ENCODE assay signal across 13 mouse cellular contexts in genomic region chr5:137647827-137648601, GRCm38 (mm10). TPM values are rescaled to one million over a fixed set of nuclear protein-coding genes. Genes with fewer than 3 reads are reported as not detected.
DNase-seq lines count a peak whose midpoint lies in the region; ATAC-seq and TF ChIP-seq lines count a peak whose summit lies in the region.
"Had no signal": no experiment of that assay in that cellular context is flagged by ENCODE, and none has a peak within 500 bp of the region (broad histone marks: within the 10 kb centered on the region; RNA-seq: fewer than 3 reads in every experiment).

No protein-coding gene starts in this region.

- H3K9me3 ChIP-seq in hindbrain, embryonic 13.5 days, result no peaks in the 10 kb centered on the region
- no peaks in the 10 kb centered on the region for H3K9me3 ChIP-seq in hindbrain, embryonic 11.5 days (ENCODE audit: control insufficient read depth, low read length)
- H3K9me3 ChIP-seq in liver, embryonic 16.5 days (replicated peaks; ENCODE audit: control insufficient read depth, low read length), result no peaks in the 10 kb centered on the region
- H3K9me3 ChIP-seq in heart, embryonic 12.5 days (replicated peaks), result no peaks in the 10 kb centered on the region

- H3K4me1 ChIP-seq in hindbrain, embryonic 13.5 days (replicated peaks), result peaks cover 30% of the 10 kb centered on the region
- H3K4me1 ChIP-seq in hindbrain, embryonic 11.5 days (replicated peaks; ENCODE audit: control insufficient read depth, insufficient read depth, low read length), result no peaks in the 10 kb centered on the region; the same call in 1 of the 2 replicates
- H3K4me1 ChIP-seq in liver, embryonic 16.5 days (ENCODE audit: control insufficient read depth, low read depth, low read length), result peaks cover 35% of the 10 kb centered on the region
- peaks cover 10% of the 10 kb centered on the region for H3K4me1 ChIP-seq in thymus, adult 2 months (replicated peaks; ENCODE audit: control insufficient read depth, insufficient read depth, low read length)
- H3K4me1 ChIP-seq in heart, embryonic 12.5 days (replicated peaks), result peaks cover 50% of the 10 kb centered on the region

- H3K27ac ChIP-seq in hindbrain, embryonic 13.5 days, result no peak overlapping the region
- H3K27ac ChIP-seq in hindbrain, embryonic 11.5 days (ENCODE audit: low read depth, low read length), result no peak overlapping the region
- no peak overlapping the region for H3K27ac ChIP-seq in liver, embryonic 16.5 days (ENCODE audit: low read length)
- no peak overlapping the region for H3K27ac ChIP-seq in thymus, adult 2 months (ENCODE audit: control insufficient read depth, insufficient read depth, low read length)
- no peak overlapping the region for H3K27ac ChIP-seq in heart, embryonic 12.5 days (ENCODE audit: poor library complexity, severe bottlenecking)
- H3K27ac ChIP-seq: left cerebral cortex, adult 2 months; stomach, postnatal 0 days had no signal

- no peak overlapping the region for H3K4me3 ChIP-seq in hindbrain, embryonic 13.5 days
- no peak overlapping the region for H3K4me3 ChIP-seq in hindbrain, embryonic 11.5 days (ENCODE audit: low read depth, low read length)
- no peak overlapping the region for H3K4me3 ChIP-seq in liver, embryonic 16.5 days (ENCODE audit: low read depth, low read length)
- no peak overlapping the region for H3K4me3 ChIP-seq in thymus, adult 2 months (ENCODE audit: control insufficient read depth, insufficient read depth, low read length)
- H3K4me3 ChIP-seq in heart, embryonic 12.5 days, result no peak overlapping the region
- H3K4me3 ChIP-seq: left cerebral cortex, adult 2 months had no signal

- H3K36me3 ChIP-seq in hindbrain, embryonic 13.5 days, result peaks cover 18% of the 10 kb centered on the region
- H3K36me3 ChIP-seq in hindbrain, embryonic 11.5 days (ENCODE audit: control insufficient read depth, insufficient read depth, low read length), result no peaks in the 10 kb centered on the region
- peaks cover 17% of the 10 kb centered on the region for H3K36me3 ChIP-seq in liver, embryonic 16.5 days (ENCODE audit: control insufficient read depth, insufficient read depth)
- peaks cover 19% of the 10 kb centered on the region for H3K36me3 ChIP-seq in thymus, adult 2 months (ENCODE audit: control insufficient read depth, insufficient read depth, low read length)
- peaks cover 9% of the 10 kb centered on the region for H3K36me3 ChIP-seq in heart, embryonic 12.5 days

- no peak for TF ChIP-seq CTCF in brain, embryonic 14.5 days (IDR thresholded peaks at IDR 0.05; ENCODE audit: borderline replicate concordance, extremely low read depth, insufficient read depth, insufficient read length)
- no peak for TF ChIP-seq CTCF in thymus, adult 2 months (IDR thresholded peaks at IDR 0.05; ENCODE audit: borderline replicate concordance, control insufficient read depth, extremely low read depth, insufficient read depth, low read length, poor library complexity)

- ATAC-seq in hindbrain, embryonic 13.5 days (ENCODE audit: low FRiP score), result peak; percentile 37; the same call in 1 of the 2 replicates
- no peak for ATAC-seq in hindbrain, embryonic 11.5 days (ENCODE audit: low FRiP score)
- ATAC-seq in liver, embryonic 16.5 days (ENCODE audit: low read depth), result peak; percentile 42; the same call in 1 of the 2 replicates
- no peak; the same call in 1 of the 2 replicates for ATAC-seq in heart, embryonic 12.5 days (ENCODE audit: insufficient number of reproducible peaks, low FRiP score)

- H3K9ac ChIP-seq in hindbrain, embryonic 13.5 days, result no peak overlapping the region; the same call in 1 of the 2 replicates
- H3K9ac ChIP-seq in hindbrain, embryonic 11.5 days (ENCODE audit: low read depth, low read length), result no peak overlapping the region
- no peak overlapping the region for H3K9ac ChIP-seq in liver, embryonic 16.5 days (ENCODE audit: low read depth, low read length)
- no peak overlapping the region for H3K9ac ChIP-seq in heart, embryonic 12.5 days

- TF ChIP-seq POLR2A in brain, embryonic 14.5 days (IDR thresholded peaks at IDR 0.05; ENCODE audit: borderline replicate concordance, extremely low read depth, insufficient read depth, insufficient read length, poor library complexity, severe bottlenecking), result no peak
- no peak for TF ChIP-seq POLR2A in thymus, adult 2 months (IDR thresholded peaks at IDR 0.05; ENCODE audit: control insufficient read depth, extremely low read depth, insufficient read depth, low read length, poor library complexity)

- H3K4me2 ChIP-seq in hindbrain, embryonic 13.5 days, result no peak overlapping the region
- no peak overlapping the region for H3K4me2 ChIP-seq in hindbrain, embryonic 11.5 days (replicated peaks; ENCODE audit: low read depth, low read length)
- no peak overlapping the region for H3K4me2 ChIP-seq in liver, embryonic 16.5 days (ENCODE audit: low read depth, low read length)
- H3K4me2 ChIP-seq in heart, embryonic 12.5 days, result no peak overlapping the region
- H3K4me2 ChIP-seq: heart, embryonic 11.5 days had no signal

- H3K27me3 ChIP-seq in hindbrain, embryonic 13.5 days, result peaks cover 41% of the 10 kb centered on the region
- peaks cover 28% of the 10 kb centered on the region for H3K27me3 ChIP-seq in hindbrain, embryonic 11.5 days (ENCODE audit: control insufficient read depth, insufficient read depth, low read length)
- peaks cover 19% of the 10 kb centered on the region for H3K27me3 ChIP-seq in liver, embryonic 16.5 days (ENCODE audit: control insufficient read depth, insufficient read depth, low read depth, low read length)
- H3K27me3 ChIP-seq in thymus, adult 2 months (ENCODE audit: control insufficient read depth, insufficient read depth, low read length), result no peaks in the 10 kb centered on the region; the same call in 1 of the 2 replicates
- H3K27me3 ChIP-seq in heart, embryonic 12.5 days (replicated peaks), result peaks cover 31% of the 10 kb centered on the region

- DNase-seq in hindbrain, embryonic 11.5 days (ENCODE audit: low spot score), result no peak
- peak; percentile 72 for DNase-seq in CD4-positive helper T cell, adult 2 months (ENCODE audit: low read depth, low spot score)
- peak; percentile 58 for DNase-seq in brain, embryonic 14.5 days (ENCODE audit: low read depth)
- DNase-seq in thymus, adult 2 months, result no peak
- DNase-seq in heart, adult 9 months (ENCODE audit: low spot score in 2 of 2), result no peak
- DNase-seq: cerebellum, adult 9-11 months had no signal

- WGBS in hindbrain, embryonic 13.5 days, result 75% methylated on average over 9 of the region's 9 CpGs
- 76% methylated on average over 9 of the region's 9 CpGs for whole genome bisulfite sequencing in hindbrain, embryonic 11.5 days
- WGBS in liver, embryonic 16.5 days (ENCODE audit: insufficient replicate concordance), result 48% methylated on average over 9 of the region's 9 CpGs
- 74% methylated on average over 9 of the region's 9 CpGs for WGBS in thymus, adult 2 months
- 47% methylated on average over 9 of the region's 9 CpGs for WGBS in heart, embryonic 12.5 days

RNA-seq across cellular contexts. Expression of gene Irs3, which starts 2.5 kb away (rescaled TPM):
- 0.09 and 0.16 TPM in 2 replicates for polyA plus RNA-seq in hindbrain, embryonic 13.5 days (2015; fragmentation: Nextera tagmentation; extraction: Ambion mirVana)
- 0.22 and 0.38 TPM in 2 replicates for polyA plus RNA-seq in hindbrain, embryonic 11.5 days (2014; fragmentation: Nextera tagmentation; extraction: Ambion mirVana)
- polyA plus RNA-seq in brain, embryonic 14.5 days (2012; rRNA removed), result 0.06 TPM in 1 of 2 replicates, not detected in the other
- 0.15 TPM in 1 of 2 replicates, not detected in the other for polyA plus RNA-seq in liver, embryonic 16.5 days (2015; fragmentation: Nextera tagmentation; extraction: Ambion mirVana)
- 2.2 and 2.5 TPM in 2 replicates for polyA plus RNA-seq in thymus, adult 2 months (2012; rRNA removed)
- 0.20 and 0.21 TPM in 2 replicates for polyA plus RNA-seq in heart, embryonic 12.5 days (2016; fragmentation: Nextera tagmentation; extraction: Ambion mirVana)

RNA-seq across cellular contexts. Expression of gene Sap25, which starts 6.9 kb away (rescaled TPM):
- polyA plus RNA-seq in hindbrain, embryonic 13.5 days (2015; fragmentation: Nextera tagmentation; extraction: Ambion mirVana), result 4.8 and 5.2 TPM in 2 replicates
- 7.1 TPM in 2 replicates for polyA plus RNA-seq in hindbrain, embryonic 11.5 days (2014; fragmentation: Nextera tagmentation; extraction: Ambion mirVana)
- 31.0 and 37.8 TPM in 2 replicates for polyA plus RNA-seq in brain, embryonic 14.5 days (2012; rRNA removed)
- 4.5 and 6.7 TPM in 2 replicates for polyA plus RNA-seq in liver, embryonic 16.5 days (2015; fragmentation: Nextera tagmentation; extraction: Ambion mirVana)
- polyA plus RNA-seq in thymus, adult 2 months (2012; rRNA removed), result 576 and 646 TPM in 2 replicates
- 5.2 and 5.3 TPM in 2 replicates for polyA plus RNA-seq in heart, embryonic 12.5 days (2016; fragmentation: Nextera tagmentation; extraction: Ambion mirVana)

RNA-seq across cellular contexts. Expression of gene Gm20605, which starts 19.0 kb away (rescaled TPM):
- 7.9 and 8.9 TPM in 2 replicates for polyA plus RNA-seq in hindbrain, embryonic 13.5 days (2015; fragmentation: Nextera tagmentation; extraction: Ambion mirVana)
- 5.0 and 6.3 TPM in 2 replicates for polyA plus RNA-seq in hindbrain, embryonic 11.5 days (2014; fragmentation: Nextera tagmentation; extraction: Ambion mirVana)
- 14.8 and 14.9 TPM in 2 replicates for polyA plus RNA-seq in brain, embryonic 14.5 days (2012; rRNA removed)
- polyA plus RNA-seq in liver, embryonic 16.5 days (2015; fragmentation: Nextera tagmentation; extraction: Ambion mirVana), result 5.2 and 6.1 TPM in 2 replicates
- polyA plus RNA-seq in thymus, adult 2 months (2012; rRNA removed), result 149 and 153 TPM in 2 replicates
- 6.9 and 7.1 TPM in 2 replicates for polyA plus RNA-seq in heart, embryonic 12.5 days (2016; fragmentation: Nextera tagmentation; extraction: Ambion mirVana)

RNA-seq across cellular contexts. Expression of gene Lrch4, which starts 19.1 kb away (rescaled TPM):
- polyA plus RNA-seq in hindbrain, embryonic 13.5 days (2015; fragmentation: Nextera tagmentation; extraction: Ambion mirVana), result 19.9 and 23.4 TPM in 2 replicates
- polyA plus RNA-seq in hindbrain, embryonic 11.5 days (2014; fragmentation: Nextera tagmentation; extraction: Ambion mirVana), result 25.9 and 28.5 TPM in 2 replicates
- 16.9 and 18.8 TPM in 2 replicates for polyA plus RNA-seq in brain, embryonic 14.5 days (2012; rRNA removed)
- 25.1 and 26.8 TPM in 2 replicates for polyA plus RNA-seq in liver, embryonic 16.5 days (2015; fragmentation: Nextera tagmentation; extraction: Ambion mirVana)
- 576 and 587 TPM in 2 replicates for polyA plus RNA-seq in thymus, adult 2 months (2012; rRNA removed)
- 24.3 and 27.3 TPM in 2 replicates for polyA plus RNA-seq in heart, embryonic 12.5 days (2016; fragmentation: Nextera tagmentation; extraction: Ambion mirVana)

RNA-seq across cellular contexts. Expression of gene Fbxo24, which starts 19.2 kb away (rescaled TPM):
- polyA plus RNA-seq in hindbrain, embryonic 13.5 days (2015; fragmentation: Nextera tagmentation; extraction: Ambion mirVana), result 0.17 and 0.21 TPM in 2 replicates
- 0.15 and 0.27 TPM in 2 replicates for polyA plus RNA-seq in hindbrain, embryonic 11.5 days (2014; fragmentation: Nextera tagmentation; extraction: Ambion mirVana)
- 0.23 and 0.25 TPM in 2 replicates for polyA plus RNA-seq in brain, embryonic 14.5 days (2012; rRNA removed)
- 0.07 and 0.13 TPM in 2 replicates for polyA plus RNA-seq in liver, embryonic 16.5 days (2015; fragmentation: Nextera tagmentation; extraction: Ambion mirVana)
- polyA plus RNA-seq in thymus, adult 2 months (2012; rRNA removed), result 0.27 and 0.31 TPM in 2 replicates
- 0.15 TPM in 1 of 2 replicates, not detected in the other for polyA plus RNA-seq in heart, embryonic 12.5 days (2016; fragmentation: Nextera tagmentation; extraction: Ambion mirVana)
- polyA plus RNA-seq: heart, embryonic 11.5 days; kidney, embryonic 14.5 days had no signal

Comparison
In these comparisons a context has a peak if more than half of its experiments do, and no peak if none do; other contexts are left out.
1. ATAC-seq: peak in hindbrain, embryonic 13.5 days (single experiment) and liver, embryonic 16.5 days (single experiment); none in hindbrain, embryonic 11.5 days (single experiment) and heart, embryonic 12.5 days (single experiment).
2. DNase-seq: peak in CD4-positive helper T cell, adult 2 months (single experiment) and brain, embryonic 14.5 days (single experiment); none in hindbrain, embryonic 11.5 days (single experiment), thymus, adult 2 months (single experiment) and heart, adult 9 months (0 of 2).
3. RNA of gene Sap25, which starts 6.9 kb away (polyA plus RNA-seq): 576 to 646 TPM in thymus, adult 2 months; 31.0 to 37.8 TPM in brain, embryonic 14.5 days, 7.1 TPM in hindbrain, embryonic 11.5 days, 4.5 to 6.7 TPM in liver, embryonic 16.5 days, 5.2 to 5.3 TPM in heart, embryonic 12.5 days and 4.8 to 5.2 TPM in hindbrain, embryonic 13.5 days; every median in the first group is over 10 times any median in the second.